Mouse (Mus musculus) G1E (cell line): ENCODE measurements around the gene Prf1. TPM values are rescaled to one million over a fixed set of nuclear protein-coding genes. Genes with fewer than 3 reads are reported as not detected.

Source experiments
- ATAC-seq: 2 replicates; pipeline ENCODE4 v1.8.0; 2016; ENCODE audit warnings: mild to moderate bottlenecking; ENCODE audit not compliant: insufficient number of reproducible peaks, poor library complexity, low FRiP score, severe bottlenecking; ENCODE audit errors: extremely low read depth
- DNase-seq: peaks from one replicate; pipeline ENCODE4 v3.0.0; 2012; ENCODE audit warnings: low spot score
- H3K27me3 ChIP-seq: 2 replicates; pipeline ENCODE4 v1.6.1; 2012; ENCODE audit warnings: mild to moderate bottlenecking, low read length, inconsistent platforms; ENCODE audit not compliant: insufficient read depth
- H3K36me3 ChIP-seq: replicated peaks from 2 replicates; pipeline ENCODE3; 2012; ENCODE audit warnings: mild to moderate bottlenecking, inconsistent platforms
- H3K4me1 ChIP-seq: 2 replicates; pipeline ENCODE4 v1.6.1; 2012; ENCODE audit warnings: low read depth, low read length, inconsistent platforms, mixed read lengths; ENCODE audit not compliant: insufficient read depth
- H3K4me3 ChIP-seq: 2 replicates; pipeline ENCODE4 v1.5.1; 2012; ENCODE audit warnings: low read depth, mild to moderate bottlenecking, inconsistent platforms, low read length, moderate library complexity, mixed read lengths
- H3K9me3 ChIP-seq: replicated peaks from 2 replicates; pipeline ENCODE4 v1.6.1; 2012; ENCODE audit warnings: inconsistent platforms
- CTCF ChIP-seq: IDR thresholded peaks from 2 replicates; pipeline ENCODE4 v1.5.1; 2012; ENCODE audit warnings: low read depth, low read length, inconsistent platforms, mixed read lengths
- GATA1 ChIP-seq: IDR thresholded peaks from 2 replicates; pipeline ENCODE4 v1.6.1; 2012; ENCODE audit warnings: borderline replicate concordance, low read length, inconsistent platforms, mixed read lengths
- GATA2 ChIP-seq: IDR thresholded peaks from 2 replicates; pipeline ENCODE4 v1.6.1; 2012; ENCODE audit warnings: low read depth, low read length, inconsistent platforms, borderline replicate concordance
- POLR2AphosphoS5 ChIP-seq: IDR thresholded peaks from 2 replicates; pipeline ENCODE4 v1.6.1; 2012; ENCODE audit warnings: low read depth, low read length, inconsistent platforms; ENCODE audit not compliant: insufficient replicate concordance
- TAL1 ChIP-seq: conservative IDR thresholded peaks from 2 replicates; pipeline ENCODE4 v1.6.1; 2012; ENCODE audit warnings: low read depth, low read length, inconsistent platforms, mixed read lengths
- polyA plus RNA-seq: library from polyadenylated mRNA; stranded (reverse); fragments of >175 nt; gene quantifications from 2 replicates; pipeline ENCODE4 v1.2.3, GENCODE M21; 2012
- total RNA-seq, 2 experiments: library from RNA; stranded (forward) in 1 of 2; stranded (reverse) in 1 of 2; fragments of 200-1000 nt in 1 of 2; fragments of >200 nt in 1 of 2; fragmentation: Nextera tagmentation in 1 of 2; gene quantifications; 2 replicates each; pipeline ENCODE4 v1.2.3; 2014 to 2017

The Prf1 gene
- total and polyA plus RNA-seq, 3 experiments = 0.05 TPM; not detected in 2

DNA sequence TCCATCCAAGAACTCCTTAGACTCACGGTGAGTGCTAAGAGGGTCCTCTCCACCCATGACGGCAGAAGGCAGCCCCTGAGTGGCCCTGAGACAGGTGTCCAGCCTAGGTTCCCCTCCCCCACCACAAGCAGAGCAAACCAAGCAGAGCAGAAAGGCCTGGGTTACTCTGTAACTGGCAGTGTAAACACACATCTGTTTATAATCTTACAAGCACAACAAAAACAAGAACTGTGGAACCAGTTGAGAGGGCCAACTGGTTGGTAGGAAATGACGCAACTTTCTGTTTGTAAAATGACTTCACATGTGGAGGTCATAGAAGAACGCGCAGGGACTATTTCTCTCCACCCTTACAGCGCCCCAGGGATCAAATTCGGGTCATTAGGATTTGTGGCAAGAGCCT, 15.1 kb downstream of the Prf1 start:
- Histone ChIP-seq H3K4me1 (no peaks in the 10 kb centered on the region), H3K9me3 (peaks cover 11% of the 10 kb centered on the region; the same call in 1 of the 2 replicates)
- DNase-seq = no peak

GRCm38 (mm10) chr10:61313750-61314149, 16.1 kb downstream of the Prf1 start:
- TF ChIP-seq GATA1 (no peak), CTCF (no peak), POLR2AphosphoS5 (no peak), GATA2 (no peak), TAL1 (no peak)
- DNase-seq = no peak
- ATAC-seq = no peak
- Histone ChIP-seq H3K4me3 (no peak overlapping the region), H3K4me1 (no peaks in the 10 kb centered on the region), H3K9me3 (0 out of 2 replicates have a peak, but pooled peaks cover 6% of the 10 kb centered on the region), H3K36me3 (no peaks in the 10 kb centered on the region), H3K27me3 (no peaks in the 10 kb centered on the region)

More for the DNA sequence above, 15.1 kb downstream of the Prf1 start:
- Histone ChIP-seq H3K27me3 (no peaks in the 10 kb centered on the region), H3K36me3 (no peaks in the 10 kb centered on the region), H3K4me3 (no peak overlapping the region)
- no peak for ATAC-seq
- TF ChIP-seq GATA1 = no peak
- TF ChIP-seq GATA2 = no peak
- TF ChIP-seq TAL1 = no peak
- no peak for TF ChIP-seq POLR2AphosphoS5
- TF ChIP-seq CTCF = no peak

GRCm38 (mm10) chr10:61315324-61315880, 17.8 kb downstream of the Prf1 start:
- TF ChIP-seq POLR2AphosphoS5 (no peak), GATA2 (no peak), GATA1 (no peak), TAL1 (no peak), CTCF (no peak)
- H3K4me3 ChIP-seq = no peak overlapping the region
- ATAC-seq (no peak), DNase-seq (no peak)
- no peaks in the 10 kb centered on the region for H3K4me1 ChIP-seq
- peaks cover 4% of the 10 kb centered on the region; the same call in 1 of the 2 replicates for H3K9me3 ChIP-seq
- H3K36me3 ChIP-seq = no peaks in the 10 kb centered on the region
- no peaks in the 10 kb centered on the region for H3K27me3 ChIP-seq

GRCm38 (mm10) chr10:61318527-61318926, 20.9 kb downstream of the Prf1 start:
- Histone ChIP-seq H3K4me3 (no peak overlapping the region), H3K4me1 (no peaks in the 10 kb centered on the region), H3K9me3 (peaks cover 18% of the 10 kb centered on the region), H3K27me3 (no peaks in the 10 kb centered on the region), H3K36me3 (no peaks in the 10 kb centered on the region)
- no peak for TF ChIP-seq TAL1
- TF ChIP-seq GATA2 = no peak
- TF ChIP-seq GATA1 = no peak
- no peak for TF ChIP-seq CTCF
- no peak for TF ChIP-seq POLR2AphosphoS5
- no peak for ATAC-seq
- DNase-seq = no peak

GRCm38 (mm10) chr10:61324717-61325116, 27.1 kb downstream of the Prf1 start:
- no peaks in the 10 kb centered on the region for H3K36me3 ChIP-seq
- H3K27me3 ChIP-seq = no peaks in the 10 kb centered on the region
- no peak overlapping the region for H3K4me3 ChIP-seq
- DNase-seq (no peak), ATAC-seq (no peak)
- peaks cover 22% of the 10 kb centered on the region for H3K9me3 ChIP-seq
- H3K4me1 ChIP-seq = no peaks in the 10 kb centered on the region
- no peak for TF ChIP-seq CTCF
- TF ChIP-seq TAL1 = no peak
- TF ChIP-seq GATA1 = no peak
- TF ChIP-seq POLR2AphosphoS5 = no peak
- TF ChIP-seq GATA2 = no peak

DNA sequence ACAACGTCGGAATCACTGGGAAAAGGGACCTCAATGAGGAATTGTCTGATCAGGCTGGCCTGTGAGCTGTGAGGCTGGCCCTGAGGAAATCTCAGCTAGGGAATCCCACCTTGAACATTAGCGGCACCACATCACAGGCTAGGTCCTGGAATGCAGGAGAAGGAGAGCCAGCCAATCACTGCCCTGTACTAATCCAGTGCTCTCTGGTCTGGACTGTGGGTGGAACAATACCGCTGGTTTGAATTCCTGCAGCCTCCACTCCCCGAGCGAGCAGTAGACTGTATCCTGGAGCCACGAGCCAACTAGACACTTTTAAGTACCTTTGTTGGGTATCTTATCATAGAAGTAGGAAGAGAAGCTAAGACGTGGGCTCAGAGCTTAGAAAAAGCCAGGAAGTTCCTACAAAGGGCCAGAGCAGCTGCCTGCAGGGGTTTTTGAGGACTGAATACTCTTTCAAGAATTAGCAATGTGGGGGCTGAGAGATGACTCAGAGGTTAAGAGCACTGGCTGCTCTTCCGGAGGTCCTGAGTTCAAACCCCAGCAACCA, 28.2 kb downstream of the Prf1 start:
- no peak for DNase-seq
- ATAC-seq = no peak
- Histone ChIP-seq H3K4me1 (no peaks in the 10 kb centered on the region), H3K9me3 (peaks cover 22% of the 10 kb centered on the region), H3K4me3 (no peak overlapping the region), H3K27me3 (no peaks in the 10 kb centered on the region), H3K36me3 (no peaks in the 10 kb centered on the region)
- TF ChIP-seq GATA2 (no peak), TAL1 (no peak), GATA1 (no peak), POLR2AphosphoS5 (no peak), CTCF (no peak)

DNA sequence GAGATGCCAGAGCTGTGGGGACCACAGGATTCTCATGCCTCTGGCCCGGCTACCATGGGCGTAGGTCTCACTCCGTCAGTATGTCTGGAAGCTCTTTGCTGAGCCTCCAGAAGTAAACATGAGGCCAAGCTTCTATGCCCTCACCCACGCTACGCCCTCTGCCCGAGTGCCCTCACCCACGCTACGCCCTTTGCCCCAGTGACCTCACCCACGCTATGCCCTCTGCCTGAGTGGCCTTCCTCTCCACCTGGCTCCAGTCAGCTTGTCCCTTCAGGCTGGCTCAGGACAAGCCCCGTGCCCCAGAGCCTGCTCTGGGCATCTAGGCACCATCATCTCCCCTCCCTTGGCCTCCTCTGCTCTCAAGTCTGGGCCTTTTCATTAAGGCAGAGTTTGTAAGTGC, 29.9 kb downstream of the Prf1 start:
- Histone ChIP-seq H3K36me3 (no peaks in the 10 kb centered on the region), H3K27me3 (no peaks in the 10 kb centered on the region), H3K4me3 (no peak overlapping the region), H3K4me1 (no peaks in the 10 kb centered on the region), H3K9me3 (peaks cover 17% of the 10 kb centered on the region)
- ATAC-seq (no peak), DNase-seq (no peak)
- TF ChIP-seq CTCF (no peak), GATA1 (no peak), TAL1 (no peak), POLR2AphosphoS5 (no peak), GATA2 (no peak)
